Mouse (Mus musculus) v-Abl transformed pro-B cells (cell line): ENCODE results near the gene Aqr.

Experiments
- in situ Hi-C, 2 experiments: fragments of 400-800 bp; cut with MboI; formaldehyde crosslinking; loops; one replicate each; pipeline ENCODE4 v1.15.1; 2025; ENCODE audit not compliant: unreplicated experiment in 2 of 2

Aqr gene

DNA sequence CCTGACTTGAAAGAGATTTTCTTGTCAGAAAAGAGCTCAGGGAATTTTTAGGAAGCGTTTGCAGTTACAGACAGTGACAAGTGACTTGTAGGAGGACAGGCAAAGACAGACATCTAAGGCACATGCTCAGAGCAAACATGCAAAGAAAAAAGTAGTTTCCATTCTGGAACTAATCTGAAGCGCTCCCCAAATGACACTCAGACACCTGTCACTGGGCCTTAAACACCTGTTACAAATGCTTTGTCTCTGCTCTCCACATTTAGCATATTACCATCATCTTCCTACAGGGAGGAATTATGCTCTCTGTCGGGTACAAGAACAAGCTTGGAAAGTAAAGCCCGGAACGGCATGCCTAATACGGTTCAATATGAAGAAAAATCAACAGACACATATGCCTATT lies 43.0 kb downstream of the Aqr start:
- in situ Hi-C loops: loop anchor here (25.0 kb wide), 1 partner anchor 657 kb away; no protein-coding TSS in a partner anchor

DNA sequence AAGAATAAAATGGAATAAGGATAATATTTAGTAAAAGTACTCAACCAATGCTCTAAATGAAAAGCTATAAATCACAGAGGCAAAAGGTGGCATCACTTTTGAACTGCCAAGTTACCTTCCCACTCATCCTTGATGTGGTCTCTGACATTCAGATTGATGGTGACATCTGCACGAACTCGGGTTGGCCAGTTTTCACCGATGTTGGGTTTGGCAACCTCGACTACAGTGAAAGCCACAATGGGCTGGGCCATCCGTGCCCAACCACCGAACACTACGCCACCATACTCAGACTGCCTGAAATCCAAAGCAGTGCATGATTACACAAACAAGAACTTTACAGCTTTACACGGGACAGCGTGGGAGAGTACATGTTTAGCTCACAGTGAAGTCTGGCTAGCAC lies 50.1 kb downstream of the Aqr start:
- in situ Hi-C loops: loop anchor here (25.0 kb wide), 1 partner anchor 649 kb away; no protein-coding TSS in a partner anchor

DNA sequence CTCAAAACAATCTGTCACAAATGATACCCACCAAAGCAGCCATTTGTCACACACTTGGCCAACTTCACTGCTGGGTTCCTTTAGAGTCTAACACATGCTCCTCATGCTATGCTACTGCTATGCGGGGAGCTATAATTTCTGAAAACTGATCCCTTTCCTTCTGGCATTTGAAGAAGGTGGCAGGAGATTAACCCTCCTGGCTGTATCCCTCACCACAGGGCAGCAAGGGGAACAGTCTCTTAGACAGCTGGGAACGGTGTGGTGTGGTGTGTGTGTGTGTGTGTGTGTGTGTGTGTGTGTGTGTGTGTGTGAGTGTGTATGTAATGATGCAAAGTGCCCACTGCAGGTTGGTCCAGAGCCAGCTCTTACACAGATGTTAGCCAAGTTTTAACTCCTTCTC lies 51.0 kb downstream of the Aqr start:
- in situ Hi-C loops: loop anchor here (25.0 kb wide), 1 partner anchor 648 kb away; no protein-coding TSS in a partner anchor

DNA sequence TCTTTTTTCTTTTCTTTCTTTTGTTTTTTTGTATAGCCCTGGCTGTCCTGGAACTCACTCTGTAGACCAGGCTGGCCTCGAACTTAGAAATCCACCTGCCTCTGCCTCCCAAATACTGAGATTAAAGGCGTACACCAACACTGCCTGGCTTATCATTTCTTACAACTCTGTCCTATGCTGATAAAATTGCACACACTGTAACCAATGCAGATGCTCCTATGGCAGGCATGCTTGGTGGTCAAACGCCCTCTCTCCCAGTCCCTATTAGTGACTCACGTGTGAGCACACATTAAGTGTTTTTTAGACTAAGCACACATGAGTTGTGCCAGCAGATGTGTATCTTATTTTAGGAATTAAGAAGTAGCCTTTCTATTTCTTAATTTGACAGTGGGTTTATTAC lies 53.5 kb downstream of the Aqr start:
- in situ Hi-C loops: loop anchor here (25.0 kb wide), 1 partner anchor 646 kb away; no protein-coding TSS in a partner anchor

DNA sequence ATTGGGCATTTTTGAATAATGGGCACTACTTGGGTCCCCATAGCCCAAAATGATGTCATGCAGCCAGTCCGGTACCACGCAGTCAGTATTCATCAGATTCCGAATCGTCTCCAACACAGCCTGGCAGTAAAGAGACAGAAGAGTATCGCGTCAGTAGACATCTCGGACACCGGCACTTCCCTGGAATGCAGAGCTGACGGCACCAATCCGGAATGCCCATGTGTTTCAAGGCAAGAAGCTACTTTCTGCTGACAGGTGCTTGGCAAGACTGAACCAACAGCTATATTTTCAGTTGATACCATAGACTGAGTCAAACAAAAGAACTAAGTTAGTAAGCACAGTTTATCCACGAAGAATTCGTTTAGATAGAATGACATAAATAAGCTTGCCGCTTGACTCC lies 56.2 kb downstream of the Aqr start:
- in situ Hi-C loops: loop anchor here (25.0 kb wide), 1 partner anchor 643 kb away; no protein-coding TSS in a partner anchor

DNA sequence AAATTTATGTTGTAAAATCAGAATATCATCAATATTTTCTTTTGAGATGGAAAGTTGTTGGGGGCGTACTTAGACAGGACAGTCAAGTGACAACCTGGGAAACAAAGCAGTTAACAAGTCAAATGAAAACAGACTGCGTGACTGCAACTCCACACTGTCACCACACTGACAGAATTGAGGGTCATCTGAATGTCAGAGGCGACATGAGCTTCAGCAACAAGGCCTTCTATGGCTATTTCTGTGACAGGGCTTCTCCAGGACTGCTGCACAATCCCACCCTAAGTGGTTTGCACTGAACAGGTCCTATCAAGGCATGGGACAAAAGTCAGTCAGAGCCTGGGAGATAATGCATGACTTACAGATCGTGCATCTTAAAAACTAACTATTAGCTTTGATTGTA lies 63.5 kb downstream of the Aqr start:
- in situ Hi-C loops: loop anchor here in 1 of 2 experiments (25.0 kb wide), 1 partner anchor 1786 kb away; no protein-coding TSS in a partner anchor

DNA sequence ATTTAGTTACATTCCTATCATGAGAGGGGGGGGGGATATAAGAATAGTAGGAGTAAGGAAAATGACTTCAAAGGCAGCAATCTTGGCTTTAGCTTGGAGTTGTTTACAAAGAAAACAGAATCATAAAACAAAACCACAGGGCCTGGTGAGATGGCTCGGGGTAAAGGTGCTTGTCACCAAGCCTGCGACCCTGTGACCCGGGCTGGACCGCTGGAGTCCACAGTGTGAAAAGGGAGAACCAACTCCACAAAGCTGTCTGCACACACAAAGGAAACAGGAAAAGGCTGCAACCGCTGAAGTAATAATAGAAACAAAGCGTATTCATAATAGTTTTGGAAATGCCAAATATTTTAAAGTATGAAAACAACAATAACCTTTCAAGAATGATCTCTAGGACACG lies 67.4 kb downstream of the Aqr start:
- in situ Hi-C loops: loop anchor here in 1 of 2 experiments (25.0 kb wide), 1 partner anchor 1782 kb away; no protein-coding TSS in a partner anchor

DNA sequence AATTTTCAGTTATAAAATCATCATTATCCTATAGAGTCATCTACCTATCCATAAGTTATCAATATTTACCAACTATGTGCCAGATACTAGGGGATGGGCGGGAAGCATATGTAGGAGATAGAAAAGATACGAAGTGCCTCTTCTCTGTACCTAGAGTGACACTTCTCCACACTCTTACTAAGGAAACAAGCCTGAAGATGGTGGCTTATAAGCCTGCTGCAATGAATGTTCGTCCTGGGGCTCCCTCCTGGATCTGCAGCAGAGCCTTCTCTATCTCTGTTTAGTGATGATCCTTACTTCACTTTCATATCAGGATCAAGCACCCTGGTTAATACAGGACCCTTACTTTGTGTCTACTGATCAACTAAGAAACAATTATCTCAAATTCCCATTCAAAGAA lies 69.2 kb downstream of the Aqr start:
- in situ Hi-C loops: loop anchor here in 1 of 2 experiments (25.0 kb wide), 1 partner anchor 1780 kb away; no protein-coding TSS in a partner anchor

DNA sequence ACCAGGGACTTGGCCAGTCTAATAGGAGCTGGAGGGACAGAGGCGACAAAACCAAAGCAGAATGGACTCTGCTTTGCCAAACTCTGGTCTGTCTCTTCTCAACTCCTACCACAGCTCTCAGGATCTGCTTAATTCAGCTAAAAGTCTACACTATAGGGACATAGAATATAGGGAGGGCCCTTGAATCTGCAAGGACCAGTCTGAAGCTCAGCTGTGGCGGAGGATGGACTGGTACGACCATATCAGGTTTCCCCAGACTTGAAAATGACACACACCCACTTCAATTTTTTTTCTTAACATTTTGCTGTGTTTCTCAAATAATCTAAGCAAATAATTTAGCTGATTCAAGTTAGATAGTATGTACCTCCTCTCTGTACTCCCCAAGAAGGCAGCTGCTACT lies 69.6 kb downstream of the Aqr start:
- in situ Hi-C loops: loop anchor here in 1 of 2 experiments (25.0 kb wide), 1 partner anchor 1780 kb away; no protein-coding TSS in a partner anchor

DNA sequence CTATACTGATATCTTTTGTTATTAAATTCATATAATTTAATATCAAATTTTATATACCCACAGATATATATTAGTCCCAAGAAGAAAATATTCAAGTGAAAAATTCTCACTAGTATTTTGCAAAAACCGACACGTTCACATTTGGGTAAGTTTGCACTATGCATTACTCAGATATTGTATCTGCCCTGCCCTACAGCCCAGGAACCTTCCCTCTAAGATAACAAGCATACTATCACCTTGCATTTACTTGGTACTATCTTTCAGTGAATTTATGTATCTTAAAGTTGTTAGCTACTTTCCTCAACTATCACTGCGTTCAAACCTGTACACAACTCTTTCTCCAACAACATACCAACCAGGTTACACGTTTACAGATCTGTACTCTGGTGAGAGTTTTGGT lies 71.3 kb downstream of the Aqr start:
- in situ Hi-C loops: loop anchor here in 1 of 2 experiments (25.0 kb wide), 1 partner anchor 1778 kb away; no protein-coding TSS in a partner anchor

DNA sequence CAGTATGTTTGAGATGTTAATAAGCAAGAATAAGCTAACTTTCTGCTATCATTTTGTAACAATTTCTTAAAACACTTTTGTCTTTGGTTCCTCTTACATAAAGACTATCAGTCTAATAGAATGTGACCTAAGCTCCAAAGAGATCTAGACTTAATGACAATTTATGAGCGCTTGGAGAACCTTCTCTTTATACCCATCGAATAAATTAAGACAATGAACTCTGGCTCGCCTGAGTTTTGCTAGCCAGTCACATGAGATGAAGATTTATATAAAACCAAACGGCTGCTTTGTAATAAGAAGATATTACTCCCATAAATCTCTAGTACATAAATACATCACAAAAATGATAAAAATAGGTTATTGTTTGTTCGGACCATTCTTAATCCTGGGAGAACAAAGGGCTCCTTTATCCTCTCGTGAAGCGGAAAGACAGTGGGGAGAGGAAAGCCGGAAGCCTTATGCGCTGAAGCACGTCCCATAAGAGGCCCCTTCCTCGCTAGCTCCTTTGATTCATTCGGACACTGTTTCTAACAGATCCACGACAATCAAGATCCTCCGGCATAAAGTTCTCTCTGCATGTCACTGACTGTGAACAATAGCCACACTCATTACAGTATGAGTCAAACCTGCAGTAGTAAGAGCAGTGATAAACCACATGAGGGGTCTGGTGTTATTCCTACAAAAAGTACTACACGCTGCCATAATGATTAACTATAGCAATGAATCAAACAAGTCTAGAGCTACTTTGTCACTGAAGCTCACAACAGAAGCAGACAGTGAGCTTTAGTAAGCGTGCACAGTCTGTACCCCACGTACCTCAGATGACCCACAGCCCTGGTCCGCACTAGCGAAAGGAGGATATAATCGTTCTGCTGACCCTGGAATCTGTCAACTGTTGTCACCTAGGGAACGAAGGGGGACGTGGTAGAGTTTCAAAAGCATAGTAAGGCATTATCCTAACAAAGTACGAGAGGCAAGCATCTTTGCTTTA lies 79.2 kb downstream of the Aqr start:
- in situ Hi-C loops: loop anchor here in 1 of 2 experiments (25.0 kb wide), 1 partner anchor 1770 kb away; no protein-coding TSS in a partner anchor

DNA sequence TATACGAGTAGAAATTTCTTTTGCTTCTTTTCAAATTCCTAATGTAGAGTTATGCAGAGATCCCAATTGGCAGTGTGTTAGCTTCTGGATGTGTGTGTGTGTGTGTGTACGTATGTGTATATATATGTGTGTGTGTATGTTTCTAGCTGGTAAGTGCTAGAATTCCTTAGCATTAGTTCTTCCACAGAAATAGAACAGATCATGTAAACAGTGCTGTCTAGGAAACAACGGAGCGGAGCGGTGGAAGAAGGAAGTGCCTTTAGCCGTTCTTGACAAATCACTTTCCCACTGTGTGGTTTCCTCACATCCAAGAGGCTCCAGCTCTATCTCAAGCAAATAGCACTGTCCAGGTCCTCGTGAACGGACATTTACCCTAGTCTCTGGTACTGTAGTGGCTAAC lies 80.4 kb downstream of the Aqr start:
- in situ Hi-C loops: loop anchor here in 1 of 2 experiments (25.0 kb wide), 1 partner anchor 1769 kb away; no protein-coding TSS in a partner anchor

DNA sequence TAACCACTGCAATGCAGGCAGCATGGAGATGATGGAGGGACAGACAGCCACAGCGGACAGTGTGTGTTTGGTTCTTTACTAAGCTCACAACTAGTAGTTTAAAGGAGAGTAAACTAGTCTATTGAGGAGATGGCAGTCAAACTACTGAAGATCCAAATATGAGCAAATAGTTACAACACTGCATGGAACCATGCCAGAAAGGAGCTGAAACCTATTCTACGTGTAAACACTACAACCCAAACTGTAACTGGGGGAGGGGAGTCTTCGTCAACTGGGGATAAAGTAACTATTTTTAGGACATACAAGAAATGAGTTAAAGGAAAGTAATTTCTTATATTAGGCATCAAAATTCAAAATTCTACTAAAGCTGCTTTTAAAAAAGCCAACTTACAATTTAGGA lies 84.4 kb downstream of the Aqr start:
- in situ Hi-C loops: loop anchor here in 1 of 2 experiments (25.0 kb wide), 1 partner anchor 1765 kb away; no protein-coding TSS in a partner anchor

DNA sequence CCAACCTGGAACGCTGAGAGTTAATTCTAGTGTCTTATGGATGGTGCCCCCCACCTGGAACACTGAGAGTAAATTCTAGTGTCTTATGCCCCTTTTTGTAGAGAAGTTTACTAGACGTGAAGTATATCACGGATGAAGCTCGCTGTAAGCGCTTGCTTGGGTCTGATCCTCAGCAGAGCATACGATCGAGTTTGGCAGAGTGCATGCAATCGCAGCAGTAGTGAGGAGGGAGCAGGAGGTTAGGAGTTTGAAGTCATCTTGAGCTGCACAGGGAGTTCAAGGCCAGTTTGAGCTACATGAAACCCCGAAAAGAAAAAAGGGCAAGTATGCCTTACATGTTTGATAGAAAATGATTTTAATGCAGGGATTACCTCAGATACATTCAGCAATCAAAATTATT lies 86.0 kb downstream of the Aqr start:
- in situ Hi-C loops: loop anchor here in 1 of 2 experiments (25.0 kb wide), 1 partner anchor 1764 kb away; no protein-coding TSS in a partner anchor

DNA sequence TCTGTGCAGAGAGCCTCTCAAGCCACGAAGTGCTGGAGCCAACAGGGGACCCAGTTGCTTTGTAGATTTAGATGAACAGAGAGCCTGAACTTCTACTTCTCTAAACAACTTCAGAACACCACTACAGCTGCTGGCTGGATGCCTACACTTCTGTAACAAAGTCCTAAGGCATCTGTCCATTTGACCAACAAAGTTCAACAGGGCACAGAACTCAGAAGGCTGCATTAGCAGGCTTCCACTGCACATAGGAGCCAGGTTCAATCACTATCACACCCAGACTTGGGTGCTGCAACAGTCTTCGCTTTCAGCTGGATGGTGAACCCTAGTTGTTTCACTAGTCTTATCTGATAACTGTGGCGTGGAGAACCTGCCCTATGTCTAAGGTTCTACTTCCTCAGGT lies 87.0 kb downstream of the Aqr start:
- in situ Hi-C loops: loop anchor here in 1 of 2 experiments (25.0 kb wide), 1 partner anchor 1763 kb away; no protein-coding TSS in a partner anchor

DNA sequence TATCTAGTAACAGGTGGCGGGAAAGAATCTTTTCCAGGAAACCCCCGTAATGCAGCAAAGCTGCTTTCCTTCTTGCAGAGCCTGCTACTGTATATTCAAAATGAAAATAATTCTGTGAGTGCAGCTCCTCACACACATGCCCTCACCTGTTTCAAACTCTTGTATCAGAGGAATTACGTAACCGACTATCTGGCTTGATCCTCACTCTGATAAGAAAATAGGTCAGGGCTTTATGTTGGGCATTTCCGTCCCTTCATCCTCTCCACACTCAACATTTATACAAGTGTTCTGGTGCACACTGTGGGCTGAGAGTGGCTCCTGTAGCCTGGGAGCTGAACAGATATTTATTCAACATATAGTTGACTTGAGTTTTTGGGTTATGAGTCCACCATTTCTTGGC lies 87.7 kb downstream of the Aqr start:
- in situ Hi-C loops: no loop called here

DNA sequence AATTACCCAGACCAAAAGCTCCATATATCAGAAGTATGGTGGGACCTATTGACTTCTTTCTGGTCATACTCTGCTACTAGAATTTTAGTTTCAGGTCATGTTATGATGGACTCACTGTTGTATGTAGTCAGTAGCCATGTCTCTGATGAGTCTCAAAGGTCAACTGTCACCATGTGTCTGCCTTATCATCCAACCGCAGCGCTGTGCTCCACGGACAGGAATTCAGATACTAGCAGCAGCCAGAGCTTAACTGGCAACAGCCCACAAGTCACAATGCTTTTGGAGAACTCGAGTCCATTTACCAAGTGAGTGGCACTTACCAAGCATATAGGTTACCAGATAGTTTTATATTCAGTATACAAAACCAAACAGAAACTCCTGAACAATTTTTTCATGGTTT lies 89.2 kb downstream of the Aqr start:
- in situ Hi-C loops: no loop called here

DNA sequence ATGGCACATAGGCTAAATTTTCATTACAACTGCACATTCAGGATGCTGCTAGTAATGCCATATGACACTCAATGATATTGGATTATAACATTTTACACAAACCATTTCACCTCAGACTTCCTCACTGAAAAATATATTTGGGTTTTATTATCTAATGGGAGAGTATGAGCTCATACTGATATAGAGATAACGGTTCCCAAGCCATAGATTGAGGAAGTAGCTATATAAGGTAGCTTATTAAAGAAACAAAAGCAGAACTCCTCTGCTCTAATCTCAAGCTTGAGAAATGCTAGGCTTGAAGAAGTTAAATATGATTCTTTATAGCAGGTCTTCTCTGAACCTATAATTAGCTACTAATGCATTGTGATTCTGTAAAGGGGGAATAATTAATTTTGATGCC lies 90.3 kb downstream of the Aqr start:
- in situ Hi-C loops: no loop called here

DNA sequence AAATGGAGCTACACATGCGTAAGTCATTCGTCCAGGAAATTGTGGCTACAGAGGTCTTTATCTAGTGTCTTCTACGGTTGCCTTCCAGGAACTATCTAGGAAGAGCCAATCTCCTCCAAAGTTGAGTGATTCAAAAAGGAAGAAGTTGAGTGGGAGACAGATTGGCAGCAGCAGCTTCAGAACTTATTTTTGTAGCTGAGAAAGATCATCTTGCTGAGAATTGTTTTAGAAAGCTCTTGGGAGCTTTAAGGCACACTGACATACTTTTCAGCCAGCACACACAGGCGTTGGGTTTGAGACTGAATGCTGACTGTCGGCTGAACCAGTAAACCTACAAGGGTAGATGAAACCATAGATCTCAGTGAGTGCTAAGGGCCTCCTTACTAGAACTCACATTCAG lies 91.5 kb downstream of the Aqr start:
- in situ Hi-C loops: no loop called here

DNA sequence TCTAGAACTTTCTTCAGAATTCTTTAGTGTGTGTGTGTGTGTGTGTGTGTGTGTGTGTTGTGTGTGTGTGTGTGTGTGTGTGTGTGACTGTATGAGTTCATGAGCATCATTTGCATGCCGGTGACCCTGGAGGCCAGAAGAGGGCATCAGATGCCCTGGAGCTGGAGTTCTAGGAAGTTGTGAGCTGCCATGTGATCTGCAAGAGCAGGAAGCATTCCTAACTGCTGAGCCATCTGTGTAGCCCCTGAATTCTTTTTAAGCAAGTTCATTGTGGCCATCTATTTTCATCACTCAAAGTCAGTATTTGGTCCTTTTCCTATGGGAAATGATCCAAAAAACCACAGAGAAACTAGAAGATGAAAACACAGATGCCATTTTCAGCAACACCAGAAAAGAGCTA lies 92.1 kb downstream of the Aqr start:
- in situ Hi-C loops: no loop called here

DNA sequence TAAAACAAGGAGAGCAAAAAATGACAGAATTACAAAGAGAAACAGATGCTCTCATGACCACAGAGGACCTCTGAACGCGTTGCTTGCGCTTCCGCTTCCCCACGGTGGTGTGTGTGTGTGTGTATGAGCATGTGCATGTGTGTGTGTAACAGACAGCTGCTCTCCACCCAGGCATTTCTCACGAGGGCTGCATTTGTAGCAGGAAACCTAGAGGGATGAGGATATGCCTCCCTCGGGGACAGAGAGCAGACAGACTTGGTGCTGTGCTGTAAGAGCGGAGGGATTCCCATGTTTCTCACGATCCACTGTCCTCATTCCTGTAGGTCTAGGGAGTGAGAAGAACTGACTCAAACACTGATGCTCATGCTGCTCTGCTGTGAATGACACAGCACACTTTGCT lies 93.2 kb downstream of the Aqr start:
- in situ Hi-C loops: no loop called here
